Mouse (Mus musculus) forebrain, embryonic 11.5 days (tissue): ENCODE results near the gene Mogs. TPM values are rescaled to one million over a fixed set of nuclear protein-coding genes. Genes with fewer than 3 reads are reported as not detected.
"Not testable (repeated sequence)": the region's sequence is repeated elsewhere in the genome, so short reads cannot be mapped to it uniquely, and the experiment has no call there.

ENCODE experiments used
- ATAC-seq: fragments of 200-750 bp; cut with Nextera tagmentation; replicated peaks from 2 replicates; pipeline ENCODE4 v1.8.0; 2017; ENCODE audit warnings: moderate TSS enrichment; ENCODE audit not compliant: low FRiP score
- DNase-seq: peaks from one replicate; pipeline ENCODE4 v3.0.0-alpha.2; 2017; ENCODE audit warnings: low spot score
- H3K27ac ChIP-seq: fragments of 300-500 bp; sonication (generic); 2 replicates; pipeline ENCODE4 v1.5.1; 2014; ENCODE audit warnings: low read depth, low read length
- H3K27me3 ChIP-seq: fragments of 300-500 bp; sonication (generic); 2 replicates; pipeline ENCODE4 v1.6.1; 2014; ENCODE audit warnings: mild to moderate bottlenecking, low read length, mixed read lengths; ENCODE audit not compliant: control insufficient read depth, insufficient read depth
- H3K36me3 ChIP-seq: fragments of 300-500 bp; sonication (generic); 2 replicates; pipeline ENCODE4 v1.6.1; 2014; ENCODE audit warnings: mild to moderate bottlenecking, low read length, moderate library complexity, mixed read lengths; ENCODE audit not compliant: control insufficient read depth, insufficient read depth
- H3K4me1 ChIP-seq: fragments of 300-500 bp; sonication (generic); replicated peaks from 2 replicates; pipeline ENCODE4 v1.6.1; 2014; ENCODE audit warnings: low read length, mixed read lengths; ENCODE audit not compliant: control insufficient read depth, insufficient read depth
- H3K4me2 ChIP-seq: fragments of 300-500 bp; sonication (generic); 2 replicates; pipeline ENCODE4 v1.6.1; 2014; ENCODE audit warnings: low read depth, mild to moderate bottlenecking, low read length, moderate library complexity, mixed read lengths; ENCODE audit not compliant: severe bottlenecking
- H3K4me3 ChIP-seq: fragments of 300-500 bp; sonication (generic); 2 replicates; pipeline ENCODE4 v1.5.1; 2014; ENCODE audit warnings: low read depth, low read length
- H3K9ac ChIP-seq: fragments of 300-500 bp; sonication (generic); 2 replicates; pipeline ENCODE4 v1.6.1; 2014; ENCODE audit warnings: low read length
- H3K9me3 ChIP-seq: fragments of 300-500 bp; sonication (generic); 2 replicates; pipeline ENCODE4 v1.6.1; 2016; ENCODE audit warnings: low read length, mixed read lengths; ENCODE audit not compliant: control insufficient read depth
- WGBS: fragments of 180-500 bp; shearing (Covaris S2); extraction: QIAGEN DNeasy Blood & Tissue Kit; methylation state at CpG from one replicate; pipeline ENCODE4 v1.1.7; 2014; 5-methylcytosine and 5-hydroxymethylcytosine counted together
- polyA plus RNA-seq: library from polyadenylated mRNA; unstranded; fragments of >200 nt; fragmentation: Nextera tagmentation; extraction: Ambion mirVana; gene quantifications from 2 replicates; pipeline ENCODE4 v1.2.1, GENCODE M21; 2014

The Mogs gene
- polyA plus RNA-seq, 1 experiment from 2014 or later, result 37.1 TPM

DNA sequence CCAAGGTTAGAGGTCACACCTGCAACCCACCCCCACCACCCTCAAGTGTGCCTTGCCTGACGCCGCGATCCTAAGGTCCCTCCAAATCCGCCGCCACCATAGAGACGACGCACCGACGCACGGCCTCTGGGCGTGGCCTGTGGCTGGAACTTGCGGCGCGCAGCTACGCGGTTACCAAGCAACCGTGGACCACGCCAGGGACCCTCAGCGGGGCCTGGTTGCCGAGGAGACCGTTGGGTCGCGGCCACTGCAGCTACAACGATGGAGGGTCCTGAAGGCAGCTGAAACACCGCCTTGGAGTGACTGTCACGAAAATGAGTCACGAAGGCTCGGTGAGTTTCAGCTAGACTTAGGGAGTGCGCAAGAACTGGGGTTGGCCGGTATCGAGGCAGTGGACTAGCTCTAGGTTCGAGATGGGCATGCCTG is 41.0 kb downstream of the Mogs start, which contains the start of the genes Wdr54 and 1700003E16Rik:
Gene Wdr54, minus strand, starts transcription at position 139 of the 426 bp plus-strand sequence.
Gene 1700003E16Rik, plus strand, starts transcription at position 146 of the 426 bp plus-strand sequence.
- H3K27ac ChIP-seq, result no peak within 1 kb of the TSS
- ATAC-seq (peak; percentile 93), DNase-seq (peak; percentile 93)
- peaks cover 14% of the 10 kb centered on the region for H3K27me3 ChIP-seq
- H3K4me3 ChIP-seq, result peak within 1 kb of the TSS; percentile 50
- H3K36me3 ChIP-seq, result no peaks in the 10 kb centered on the region
- H3K9me3 ChIP-seq, result no peaks in the 10 kb centered on the region
- 2% methylated on average over 32 of the region's 32 CpGs for WGBS
- H3K4me2 ChIP-seq, result peak within 1 kb of the TSS; percentile 87
- H3K4me1 ChIP-seq, result peaks cover 6% of the 10 kb centered on the region; the same call in 1 of the 2 replicates
- peak within 1 kb of the TSS; percentile 63 for H3K9ac ChIP-seq

DNA sequence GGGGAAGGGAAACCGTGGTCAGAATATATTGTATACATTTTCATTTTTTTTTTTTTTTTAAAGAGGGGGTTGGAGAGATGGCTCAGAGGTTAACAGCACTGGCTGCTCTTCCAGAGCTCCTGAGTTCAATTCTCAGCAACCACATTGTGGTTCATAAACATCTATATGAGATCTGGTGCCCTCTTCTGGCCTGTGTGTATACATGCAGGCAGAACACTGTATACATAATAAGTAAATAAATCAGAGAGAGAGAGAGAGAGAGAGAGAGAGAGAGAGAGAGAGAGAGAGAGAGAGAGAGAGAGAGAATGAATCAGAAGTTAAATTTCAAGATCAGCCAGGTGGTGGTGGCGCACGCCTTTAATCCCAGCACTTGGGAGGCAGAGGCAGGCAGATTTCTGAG is 44.2 kb downstream of the Mogs start:
- H3K9ac ChIP-seq, H3K4me3 ChIP-seq, DNase-seq, H3K9me3 ChIP-seq, H3K27ac ChIP-seq, ATAC-seq, H3K4me2 ChIP-seq, H3K36me3 ChIP-seq: not testable (repeated sequence)
- Histone ChIP-seq H3K27me3 (peaks cover 32% of the 10 kb centered on the region), H3K4me1 (peaks cover 16% of the 10 kb centered on the region; the same call in 1 of the 2 replicates)
- WGBS, result 29% methylated on average over 3 of the region's 3 CpGs

DNA sequence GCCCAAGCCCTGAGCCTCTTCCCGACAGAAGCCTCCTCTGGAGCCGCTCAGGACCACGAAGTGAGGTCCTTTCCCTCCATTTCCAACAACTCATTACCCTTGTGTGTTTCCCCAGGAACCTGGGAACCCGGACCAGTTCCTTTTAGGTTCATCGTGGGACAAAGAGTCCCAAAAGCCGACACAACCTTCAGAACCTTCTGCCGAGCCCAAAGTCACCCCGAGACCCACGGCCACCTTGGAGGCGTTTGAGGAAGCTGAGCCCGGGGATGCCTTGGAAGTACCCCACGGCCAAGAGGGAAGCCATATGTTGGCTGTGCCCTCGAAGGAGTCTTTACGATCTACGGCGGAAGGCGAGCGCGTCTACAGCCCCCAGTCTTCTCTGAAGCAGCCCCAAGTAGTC is 46.1 kb downstream of the Mogs start:
- peaks cover 32% of the 10 kb centered on the region for H3K27me3 ChIP-seq
- H3K27ac ChIP-seq, result no peak overlapping the region
- no peak overlapping the region for H3K9ac ChIP-seq
- H3K4me1 ChIP-seq, result peaks cover 14% of the 10 kb centered on the region; the same call in 1 of the 2 replicates
- 5% methylated on average over 19 of the region's 19 CpGs for WGBS
- no peak for DNase-seq
- no peaks in the 10 kb centered on the region for H3K9me3 ChIP-seq
- no peaks in the 10 kb centered on the region for H3K36me3 ChIP-seq
- H3K4me3 ChIP-seq, result peak overlapping the region; percentile 19; the same call in 1 of the 2 replicates
- no peak for ATAC-seq
- H3K4me2 ChIP-seq, result peak overlapping the region; percentile 38; the same call in 1 of the 2 replicates

DNA sequence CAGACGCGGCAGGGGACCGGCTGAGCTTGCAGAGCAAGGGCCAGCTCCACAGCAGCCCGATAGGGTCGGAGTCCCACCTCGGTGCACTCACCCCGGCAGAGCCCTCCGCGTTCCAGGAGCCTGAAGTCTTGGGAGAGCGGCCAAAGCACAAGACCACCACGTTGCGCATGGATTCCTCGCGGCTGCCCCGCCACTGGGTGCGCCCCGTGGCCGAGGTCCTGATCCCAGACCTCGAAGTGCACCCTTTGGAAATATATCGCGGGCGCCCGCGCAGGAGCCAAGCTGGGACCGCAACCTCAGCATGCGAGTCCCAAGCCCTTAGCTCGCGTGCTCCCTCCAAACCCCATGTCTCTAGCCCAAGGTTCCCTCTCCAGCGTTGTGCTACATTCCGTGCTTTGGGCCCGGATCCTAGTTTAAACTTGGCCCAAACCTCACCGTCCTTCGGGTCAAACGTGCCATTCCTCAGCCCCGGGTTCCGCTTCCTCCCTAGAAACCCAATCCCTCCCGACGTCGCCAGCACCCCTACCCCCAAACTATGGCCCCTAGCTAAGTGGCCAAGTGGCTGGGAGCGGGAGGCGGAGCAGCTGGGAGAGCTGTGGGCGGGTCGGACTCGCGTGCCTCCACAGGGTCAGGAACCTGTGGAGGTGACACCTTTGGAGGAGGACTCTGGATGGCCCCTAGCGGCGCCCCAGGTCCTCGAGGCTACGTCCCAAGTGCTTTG is 46.8 kb downstream of the Mogs start:
- H3K27ac ChIP-seq, result no peak overlapping the region
- peak overlapping the region; percentile 38 for H3K4me2 ChIP-seq
- H3K9me3 ChIP-seq, result no peaks in the 10 kb centered on the region
- H3K4me3 ChIP-seq, result peak overlapping the region; percentile 19; the same call in 1 of the 2 replicates
- H3K36me3 ChIP-seq, result no peaks in the 10 kb centered on the region
- DNase-seq (peak; percentile 71), ATAC-seq (no peak)
- H3K4me1 ChIP-seq, result peaks cover 14% of the 10 kb centered on the region; the same call in 1 of the 2 replicates
- under 1% methylated on average over 48 of the region's 49 CpGs for whole genome bisulfite sequencing
- peaks cover 32% of the 10 kb centered on the region for H3K27me3 ChIP-seq
- peak overlapping the region; percentile 32; the same call in 1 of the 2 replicates for H3K9ac ChIP-seq

DNA sequence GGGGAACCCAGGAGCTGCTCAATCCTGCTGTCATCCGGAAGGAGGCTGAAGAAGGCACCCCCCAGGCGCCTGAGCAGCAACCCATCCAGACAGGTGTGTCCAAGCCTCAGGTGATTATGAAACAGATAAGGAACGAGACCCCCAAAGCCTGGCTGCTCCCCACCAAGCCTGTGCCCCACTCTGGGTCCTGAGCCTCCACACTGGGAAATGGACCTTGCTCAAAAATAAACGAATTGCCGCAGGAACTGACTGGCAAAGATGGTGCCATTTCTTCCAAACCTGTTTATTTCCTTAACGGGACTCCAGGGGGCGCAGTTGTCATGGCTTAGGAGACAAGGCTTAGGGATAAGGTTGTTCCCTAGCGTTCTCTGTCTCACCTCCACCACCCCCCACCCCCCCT is 47.4 kb downstream of the Mogs start:
- under 1% methylated on average over 8 of the region's 8 CpGs for WGBS
- no peak overlapping the region for H3K9ac ChIP-seq

DNA sequence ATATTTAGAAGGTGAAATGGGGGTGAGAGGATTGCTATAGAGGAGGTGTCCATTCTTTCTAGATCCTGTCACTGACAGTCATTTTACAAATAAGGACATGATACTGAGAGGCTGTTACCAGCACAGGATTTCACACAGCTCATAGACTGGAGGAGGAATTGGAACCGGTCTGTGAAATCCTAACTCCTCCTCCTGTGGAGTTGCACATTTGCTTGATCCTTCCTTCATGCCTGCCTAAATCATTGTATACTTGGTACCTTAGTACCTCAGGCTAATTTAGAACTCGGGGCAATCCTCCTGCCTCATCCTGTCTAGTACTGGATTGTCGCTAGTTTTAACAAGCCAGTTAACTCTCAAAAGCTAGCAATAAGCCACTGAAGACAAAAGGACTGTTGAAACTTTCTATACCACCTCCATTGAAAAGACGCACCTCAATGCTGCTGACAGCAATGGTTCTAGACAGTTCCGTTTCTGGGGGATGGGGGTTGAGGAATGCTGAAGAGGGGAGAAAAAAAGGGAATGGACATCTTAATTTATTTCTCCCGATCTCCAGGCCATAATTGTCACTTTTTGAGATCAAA is 49.8 kb downstream of the Mogs start:
- ATAC-seq (peak; percentile 34), DNase-seq (no peak)
- Histone ChIP-seq H3K27ac (peak overlapping the region; percentile 63), H3K4me1 (peaks cover 14% of the 10 kb centered on the region; the same call in 1 of the 2 replicates), H3K4me2 (peak overlapping the region; percentile 57), H3K27me3 (peaks cover 29% of the 10 kb centered on the region), H3K9me3 (no peaks in the 10 kb centered on the region), H3K9ac (peak overlapping the region; percentile 83), H3K4me3 (peak overlapping the region; percentile 87), H3K36me3 (no peaks in the 10 kb centered on the region)
- WGBS, result 4% methylated on average over 6 of the region's 6 CpGs

More for the DNA sequence above, 47.4 kb downstream of the Mogs start:
- ATAC-seq, result no peak
- H3K9me3 ChIP-seq, result no peaks in the 10 kb centered on the region
- DNase-seq, result peak; percentile 78
- no peak overlapping the region for H3K27ac ChIP-seq
- H3K4me2 ChIP-seq, result peak overlapping the region; percentile 38; the same call in 1 of the 2 replicates
- no peaks in the 10 kb centered on the region for H3K36me3 ChIP-seq
- H3K4me3 ChIP-seq, result 0 out of 2 replicates have a peak overlapping the region, but pooled peaks have one; percentile 19
- H3K27me3 ChIP-seq, result peaks cover 32% of the 10 kb centered on the region
- peaks cover 14% of the 10 kb centered on the region; the same call in 1 of the 2 replicates for H3K4me1 ChIP-seq

DNA sequence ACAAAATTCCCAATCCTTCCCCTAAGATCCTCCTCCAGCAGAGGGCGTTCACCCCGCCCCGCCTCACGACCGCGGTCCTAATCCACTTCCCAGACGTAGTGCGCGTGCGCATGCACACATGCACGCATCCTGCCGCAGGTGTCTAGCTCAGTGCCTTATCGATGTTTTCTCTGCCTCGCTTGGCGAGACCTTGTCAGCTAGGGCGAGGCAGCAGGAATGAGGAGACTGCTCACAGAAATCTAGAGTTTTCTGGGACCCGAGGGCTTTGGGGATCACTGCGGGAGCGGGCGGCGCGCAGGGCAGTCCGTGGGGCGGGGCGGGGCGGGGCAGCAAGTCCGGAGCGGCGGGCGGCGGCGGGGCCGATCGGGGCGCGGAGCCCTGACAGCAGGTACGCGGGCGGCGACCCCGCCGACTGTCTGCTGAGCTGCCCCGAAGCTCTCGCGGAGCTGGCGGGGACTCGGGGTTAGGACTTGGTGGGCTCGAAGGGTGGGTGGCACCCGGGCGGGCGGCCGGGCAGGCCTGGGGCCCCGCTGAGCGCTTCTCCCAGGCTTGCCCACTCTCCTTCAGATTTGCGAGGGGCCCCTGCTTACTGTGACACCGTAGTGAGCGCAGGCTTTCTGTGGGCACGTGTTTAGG is 50.4 kb downstream of the Mogs start, which contains the start of gene Dctn1:
Gene Dctn1, plus strand, starts transcription at position 314 of the 636 bp plus-strand sequence.
- Histone ChIP-seq H3K27me3 (peaks cover 23% of the 10 kb centered on the region), H3K4me1 (peaks cover 14% of the 10 kb centered on the region; the same call in 1 of the 2 replicates), H3K4me3 (peak within 1 kb of the TSS; percentile 87), H3K9ac (peak within 1 kb of the TSS; percentile 83), H3K36me3 (no peaks in the 10 kb centered on the region), H3K27ac (peak within 1 kb of the TSS; percentile 63), H3K4me2 (peak within 1 kb of the TSS; percentile 57), H3K9me3 (no peaks in the 10 kb centered on the region)
- under 1% methylated on average over 57 of the region's 58 CpGs for WGBS
- peak; percentile 96 for DNase-seq
- peak; percentile 86 for ATAC-seq

DNA sequence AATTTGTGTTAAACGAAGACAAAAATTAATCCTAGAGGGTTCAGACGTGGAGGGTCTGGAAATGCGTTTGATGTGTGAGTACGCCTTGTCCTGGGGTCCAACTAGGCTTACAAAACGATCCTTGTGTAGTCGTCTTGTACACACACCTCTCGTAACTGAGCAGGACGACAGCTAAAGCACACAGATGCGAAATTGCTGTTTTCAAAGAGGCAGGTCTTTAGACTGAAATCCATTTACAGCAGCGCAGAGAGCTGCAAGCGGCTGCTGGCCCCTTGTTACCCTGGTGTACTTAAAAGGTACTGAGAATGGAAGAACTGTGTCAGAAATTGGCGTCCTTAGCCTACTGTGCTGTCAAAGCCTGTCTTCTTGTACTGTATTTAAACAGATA is 50.9 kb downstream of the Mogs start:
- no peak overlapping the region for H3K27ac ChIP-seq
- DNase-seq (no peak), ATAC-seq (no peak)
- no peaks in the 10 kb centered on the region for H3K9me3 ChIP-seq
- WGBS, result under 1% methylated on average over 12 of the region's 12 CpGs
- peak overlapping the region; percentile 87 for H3K4me3 ChIP-seq
- no peaks in the 10 kb centered on the region for H3K36me3 ChIP-seq
- H3K4me2 ChIP-seq, result peak overlapping the region; percentile 57
- H3K9ac ChIP-seq, result peak overlapping the region; percentile 83
- H3K27me3 ChIP-seq, result peaks cover 18% of the 10 kb centered on the region
- H3K4me1 ChIP-seq, result peaks cover 14% of the 10 kb centered on the region; the same call in 1 of the 2 replicates
